21 mouse cellular contexts compared by ENCODE assay signal in genomic region chr1:35754170-35754569, GRCm38 (mm10).
DNase-seq lines count a peak whose midpoint lies in the region; ATAC-seq and TF ChIP-seq lines count a peak whose summit lies in the region.
"Had no signal": no experiment of that assay in that cellular context is flagged by ENCODE, and none has a peak within 500 bp of the region (broad histone marks: within the 10 kb centered on the region; RNA-seq: fewer than 3 reads in every experiment).

No protein-coding gene starts in this region.

- TF ChIP-seq POLR2A in kidney, adult 2 months (IDR thresholded peaks at IDR 0.05; ENCODE audit: low read depth, low read length) = no peak

- no peak for TF ChIP-seq CTCF in kidney, adult 2 months (conservative IDR thresholded peaks at IDR 0.05; ENCODE audit: insufficient read depth, insufficient read length, low read depth, low read length)

- ATAC-seq in midbrain, embryonic 14.5 days (ENCODE audit: low FRiP score, low TSS enrichment) = no peak
- ATAC-seq: forebrain, embryonic 16.5 days; hindbrain, embryonic 16.5 days had no signal

- H3K4me1 ChIP-seq in kidney, adult 2 months (ENCODE audit: control insufficient read depth, insufficient read depth, low read length) = no peaks in the 10 kb centered on the region
- H3K4me1 ChIP-seq in midbrain, embryonic 14.5 days (ENCODE audit: control insufficient read depth, insufficient read depth, low read length) = 0 out of 2 replicates have a peak, but pooled peaks cover 3% of the 10 kb centered on the region

- H3K4me3 ChIP-seq in kidney, adult 2 months (ENCODE audit: insufficient read depth, low read depth, low read length) = no peak overlapping the region
- H3K4me3 ChIP-seq in midbrain, embryonic 14.5 days (replicated peaks; ENCODE audit: low read depth, low read length) = no peak overlapping the region
- H3K4me3 ChIP-seq: left cerebral cortex, adult 2 months; limb, embryonic 10.5 days had no signal

- no peaks in the 10 kb centered on the region for H3K9me3 ChIP-seq in midbrain, embryonic 14.5 days (ENCODE audit: control insufficient read depth, low read length)
- H3K9me3 ChIP-seq: limb, embryonic 10.5 days had no signal

- H3K36me3 ChIP-seq in kidney, adult 2 months (ENCODE audit: control insufficient read depth, insufficient read depth, low read length) = no peaks in the 10 kb centered on the region
- H3K36me3 ChIP-seq in midbrain, embryonic 14.5 days (ENCODE audit: control insufficient read depth, insufficient read depth, low read length) = no peaks in the 10 kb centered on the region
- H3K36me3 ChIP-seq: limb, embryonic 10.5 days had no signal

- H3K27me3 ChIP-seq in kidney, adult 2 months (replicated peaks; ENCODE audit: control insufficient read depth, insufficient read depth, low read length) = no peaks in the 10 kb centered on the region
- no peaks in the 10 kb centered on the region for H3K27me3 ChIP-seq in midbrain, embryonic 14.5 days (ENCODE audit: control insufficient read depth, insufficient read depth, low read length)

- WGBS in kidney, adult 2 months = 46% methylated on average over 11 of the region's 11 CpGs
- WGBS in midbrain, embryonic 14.5 days = 81% methylated on average over 11 of the region's 11 CpGs

- DNase-seq in kidney, adult 2 months = peak; percentile 3
- DNase-seq in kidney, postnatal 10 days = no peak
- DNase-seq in ovary, postnatal 36 days (ENCODE audit: low spot score) = peak; percentile 53
- DNase-seq in ovary, postnatal 14 days (ENCODE audit: low spot score) = no peak
- DNase-seq in kidney, postnatal 14 days = peak; percentile 7
- DNase-seq in cerebellum, postnatal 10 days = no peak
- DNase-seq in midbrain, embryonic 14.5 days = no peak
- DNase-seq: B cell, adult 2 months; cerebellum, adult 11-12 months; cerebellum, postnatal 25 days; embryo, embryonic 11 days; heart, postnatal 36 days; layer of hippocampus, adult 9-11 months; lung, adult 2 months; lung, postnatal 4 days; thymus, postnatal 4 days had no signal

- H3K27ac ChIP-seq in kidney, adult 2 months (ENCODE audit: insufficient read depth, low read depth, low read length) = no peak overlapping the region
- H3K27ac ChIP-seq in midbrain, embryonic 14.5 days (replicated peaks; ENCODE audit: low read depth, low read length) = no peak overlapping the region
- H3K27ac ChIP-seq: left cerebral cortex, adult 2 months; limb, embryonic 10.5 days had no signal

- H3K4me2 ChIP-seq in midbrain, embryonic 14.5 days (ENCODE audit: low read length) = no peak overlapping the region
- H3K4me2 ChIP-seq: liver, embryonic 11.5 days had no signal

- H3K9ac ChIP-seq in midbrain, embryonic 14.5 days (replicated peaks; ENCODE audit: low read length) = no peak overlapping the region

Comparison
In these comparisons a context has a peak if more than half of its experiments do, and no peak if none do; other contexts are left out.
1. DNase-seq: peak in kidney, adult 2 months (single experiment), ovary, postnatal 36 days (single experiment) and kidney, postnatal 14 days (single experiment); none in kidney, postnatal 10 days (single experiment), ovary, postnatal 14 days (single experiment), cerebellum, postnatal 10 days (0 of 2) and midbrain, embryonic 14.5 days (single experiment).